Mouse (Mus musculus): ENCODE data around the gene C2cd4d. TPM values are rescaled to one million over a fixed set of nuclear protein-coding genes. Genes with fewer than 3 reads are reported as not detected.

The C2cd4d gene
- polyA plus RNA-seq, 1 experiment from 2014 or later: 3.3 TPM

- peak; percentile 42; the same call in 1 of the 2 replicates for ATAC-seq (ENCODE audit: insufficient number of reproducible peaks, low FRiP score, low TSS enrichment, low read depth)
- Histone ChIP-seq H3K4me1 (peaks cover 14% of the 10 kb centered on the region), H3K36me3 (no peaks in the 10 kb centered on the region), H3K9ac (peak overlapping the region; percentile 78), H3K27me3 (peaks cover 18% of the 10 kb centered on the region; the same call in 1 of the 2 replicates), H3K9me3 (replicated peaks) (no peaks in the 10 kb centered on the region), H3K4me3 (replicated peaks) (peak overlapping the region; percentile 55), H3K4me2 (replicated peaks) (peak overlapping the region; percentile 81), H3K27ac (replicated peaks) (peak overlapping the region; percentile 41; the same call in 1 of the 2 replicates)
- WGBS: 6% methylated on average over 23 of the region's 23 CpGs
Observed at GRCm38 (mm10) chr3:94364154-94364526, 1.9 kb downstream of the C2cd4d start.

- 19% methylated on average over 3 of the region's 3 CpGs for WGBS
- no peaks in the 10 kb centered on the region for H3K9me3 ChIP-seq (replicated peaks)
- H3K27ac ChIP-seq (replicated peaks): no peak overlapping the region
- no peak for ATAC-seq (ENCODE audit: insufficient number of reproducible peaks, low FRiP score, low TSS enrichment, low read depth)
- H3K36me3 ChIP-seq: no peaks in the 10 kb centered on the region
- peaks cover 18% of the 10 kb centered on the region; the same call in 1 of the 2 replicates for H3K27me3 ChIP-seq
- no peak overlapping the region for H3K9ac ChIP-seq
- H3K4me3 ChIP-seq (replicated peaks): no peak overlapping the region
- H3K4me1 ChIP-seq: peaks cover 18% of the 10 kb centered on the region
- H3K4me2 ChIP-seq (replicated peaks): no peak overlapping the region
Observed at GRCm38 (mm10) chr3:94366761-94367160, 4.5 kb downstream of the C2cd4d start.

GRCm38 (mm10) chr3:94367511-94367910, 5.3 kb downstream of the C2cd4d start:
- WGBS: 80% methylated on average over 6 of the region's 6 CpGs
- no peak overlapping the region for H3K9ac ChIP-seq
- no peak overlapping the region for H3K27ac ChIP-seq (replicated peaks)
- ATAC-seq (ENCODE audit: insufficient number of reproducible peaks, low FRiP score, low TSS enrichment, low read depth): no peak
- peaks cover 25% of the 10 kb centered on the region for H3K4me1 ChIP-seq
- no peaks in the 10 kb centered on the region for H3K36me3 ChIP-seq
- no peak overlapping the region for H3K4me3 ChIP-seq (replicated peaks)
- H3K9me3 ChIP-seq (replicated peaks): no peaks in the 10 kb centered on the region
- peaks cover 18% of the 10 kb centered on the region; the same call in 1 of the 2 replicates for H3K27me3 ChIP-seq
- no peak overlapping the region for H3K4me2 ChIP-seq (replicated peaks)

- WGBS: 54% methylated on average over 6 of the region's 6 CpGs
- Histone ChIP-seq H3K9me3 (replicated peaks) (no peaks in the 10 kb centered on the region), H3K9ac (no peak overlapping the region), H3K4me1 (peaks cover 28% of the 10 kb centered on the region), H3K4me2 (replicated peaks) (no peak overlapping the region), H3K27me3 (peaks cover 11% of the 10 kb centered on the region; the same call in 1 of the 2 replicates), H3K36me3 (no peaks in the 10 kb centered on the region), H3K4me3 (replicated peaks) (no peak overlapping the region), H3K27ac (replicated peaks) (no peak overlapping the region)
- no peak for ATAC-seq (ENCODE audit: insufficient number of reproducible peaks, low FRiP score, low TSS enrichment, low read depth)
Observed at GRCm38 (mm10) chr3:94368631-94369030, 6.4 kb downstream of the C2cd4d start.

GRCm38 (mm10) chr3:94369709-94370108, 7.5 kb downstream of the C2cd4d start:
- Histone ChIP-seq H3K9me3 (replicated peaks) (no peaks in the 10 kb centered on the region), H3K27ac (replicated peaks) (no peak overlapping the region), H3K4me2 (replicated peaks) (no peak overlapping the region), H3K4me3 (replicated peaks) (no peak overlapping the region), H3K4me1 (peaks cover 29% of the 10 kb centered on the region), H3K36me3 (no peaks in the 10 kb centered on the region), H3K9ac (no peak overlapping the region), H3K27me3 (peaks cover 5% of the 10 kb centered on the region; the same call in 1 of the 2 replicates)
- no peak for ATAC-seq (ENCODE audit: insufficient number of reproducible peaks, low FRiP score, low TSS enrichment, low read depth)
- WGBS: 39% methylated on average over 2 of the region's 2 CpGs

GRCm38 (mm10) chr3:94371637-94372036, 9.4 kb downstream of the C2cd4d start:
- peak overlapping the region; percentile 49 for H3K27ac ChIP-seq (replicated peaks)
- 6% methylated on average over 11 of the region's 11 CpGs for WGBS
- H3K4me2 ChIP-seq (replicated peaks): peak overlapping the region; percentile 40

GRCm38 (mm10) chr3:94372038-94372437, 9.8 kb downstream of the C2cd4d start:
- Histone ChIP-seq H3K9ac (no peak overlapping the region), H3K27me3 (no peaks in the 10 kb centered on the region), H3K27ac (replicated peaks) (no peak overlapping the region), H3K4me1 (peaks cover 31% of the 10 kb centered on the region), H3K4me3 (replicated peaks) (peak overlapping the region; percentile 12; the same call in 1 of the 2 replicates), H3K4me2 (replicated peaks) (peak overlapping the region; percentile 40), H3K9me3 (replicated peaks) (no peaks in the 10 kb centered on the region), H3K36me3 (no peaks in the 10 kb centered on the region)
- no peak for ATAC-seq (ENCODE audit: insufficient number of reproducible peaks, low FRiP score, low TSS enrichment, low read depth)
- WGBS: 4% methylated on average over 3 of the region's 3 CpGs

More at GRCm38 (mm10) chr3:94371637-94372036, 9.4 kb downstream of the C2cd4d start:
- Histone ChIP-seq H3K27me3 (no peaks in the 10 kb centered on the region), H3K4me3 (replicated peaks) (peak overlapping the region; percentile 12; the same call in 1 of the 2 replicates), H3K4me1 (peaks cover 29% of the 10 kb centered on the region), H3K9me3 (replicated peaks) (no peaks in the 10 kb centered on the region), H3K9ac (no peak overlapping the region), H3K36me3 (no peaks in the 10 kb centered on the region)
- peak; percentile 41 for ATAC-seq (ENCODE audit: insufficient number of reproducible peaks, low FRiP score, low TSS enrichment, low read depth)

- ATAC-seq (ENCODE audit: insufficient number of reproducible peaks, low FRiP score, low TSS enrichment, low read depth): no peak
- H3K4me2 ChIP-seq (replicated peaks): peak within 1 kb of the TSS; percentile 42
- H3K27me3 ChIP-seq: no peaks in the 10 kb centered on the region
- peaks cover 37% of the 10 kb centered on the region for H3K4me1 ChIP-seq
- H3K27ac ChIP-seq (replicated peaks): peak within 1 kb of the TSS; percentile 49
- H3K36me3 ChIP-seq: no peaks in the 10 kb centered on the region
- H3K9ac ChIP-seq: no peak within 1 kb of the TSS
- WGBS: 20% methylated on average over 5 of the region's 5 CpGs
- peak within 1 kb of the TSS; percentile 29 for H3K4me3 ChIP-seq (replicated peaks)
- no peaks in the 10 kb centered on the region for H3K9me3 ChIP-seq (replicated peaks)
Observed at GRCm38 (mm10) chr3:94372641-94373040, 10.4 kb downstream of the C2cd4d start, which contains the start of gene Rorc. Gene Rorc (plus strand): TSS chr3:94372794.

GRCm38 (mm10) chr3:94373090-94373489, 10.9 kb downstream of the C2cd4d start:
- H3K4me1 ChIP-seq: peaks cover 37% of the 10 kb centered on the region
- 4% methylated on average over 10 of the region's 10 CpGs for WGBS
- no peaks in the 10 kb centered on the region for H3K9me3 ChIP-seq (replicated peaks)
- peak overlapping the region; percentile 29 for H3K4me3 ChIP-seq (replicated peaks)
- ATAC-seq (ENCODE audit: insufficient number of reproducible peaks, low FRiP score, low TSS enrichment, low read depth): 0 out of 2 replicates have a peak, but pooled peaks have one; percentile 22
- H3K36me3 ChIP-seq: no peaks in the 10 kb centered on the region
- H3K9ac ChIP-seq: no peak overlapping the region
- H3K27me3 ChIP-seq: no peaks in the 10 kb centered on the region
- peak overlapping the region; percentile 42 for H3K4me2 ChIP-seq (replicated peaks)
- no peak overlapping the region for H3K27ac ChIP-seq (replicated peaks)

- Histone ChIP-seq H3K4me2 (replicated peaks) (peak overlapping the region; percentile 42), H3K36me3 (no peaks in the 10 kb centered on the region), H3K27ac (replicated peaks) (no peak overlapping the region), H3K9me3 (replicated peaks) (no peaks in the 10 kb centered on the region), H3K4me3 (replicated peaks) (peak overlapping the region; percentile 29), H3K9ac (no peak overlapping the region), H3K4me1 (peaks cover 37% of the 10 kb centered on the region), H3K27me3 (no peaks in the 10 kb centered on the region)
- 0% methylated on average over 5 of the region's 5 CpGs for WGBS
- ATAC-seq (ENCODE audit: insufficient number of reproducible peaks, low FRiP score, low TSS enrichment, low read depth): no peak
Observed at GRCm38 (mm10) chr3:94373597-94374011, 11.4 kb downstream of the C2cd4d start.

- no peak overlapping the region for H3K27ac ChIP-seq (replicated peaks)
- H3K4me1 ChIP-seq: peaks cover 37% of the 10 kb centered on the region
- ATAC-seq (ENCODE audit: insufficient number of reproducible peaks, low FRiP score, low TSS enrichment, low read depth): no peak
- H3K36me3 ChIP-seq: no peaks in the 10 kb centered on the region
- H3K9ac ChIP-seq: no peak overlapping the region
- H3K4me2 ChIP-seq (replicated peaks): no peak overlapping the region
- no peak overlapping the region for H3K4me3 ChIP-seq (replicated peaks)
- no peaks in the 10 kb centered on the region for H3K9me3 ChIP-seq (replicated peaks)
- H3K27me3 ChIP-seq: no peaks in the 10 kb centered on the region
Observed at GRCm38 (mm10) chr3:94374636-94375035, 12.4 kb downstream of the C2cd4d start.

GRCm38 (mm10) chr3:94375146-94375545, 12.9 kb downstream of the C2cd4d start:
- no peak for ATAC-seq (ENCODE audit: insufficient number of reproducible peaks, low FRiP score, low TSS enrichment, low read depth)
- Histone ChIP-seq H3K27me3 (no peaks in the 10 kb centered on the region), H3K9ac (no peak overlapping the region), H3K27ac (replicated peaks) (no peak overlapping the region), H3K36me3 (no peaks in the 10 kb centered on the region), H3K9me3 (replicated peaks) (no peaks in the 10 kb centered on the region), H3K4me3 (replicated peaks) (no peak overlapping the region), H3K4me2 (replicated peaks) (no peak overlapping the region), H3K4me1 (peaks cover 40% of the 10 kb centered on the region)
- WGBS: 73% methylated on average over 2 of the region's 2 CpGs

All from embryonic facial prominence, embryonic 15.5 days (tissue).